Mouse (Mus musculus) hindbrain, embryonic 13.5 days (tissue): Measurements from ENCODE around the gene Nsrp1. TPM values are rescaled to one million over a fixed set of nuclear protein-coding genes. Genes with fewer than 3 reads are reported as not detected.
"Not testable (repeated sequence)": the region's sequence is repeated elsewhere in the genome, so short reads cannot be mapped to it uniquely, and the experiment has no call there.

Experiments
- ATAC-seq: fragments of 200-750 bp; cut with Nextera tagmentation; 2 replicates; pipeline ENCODE4 v1.8.0; 2017; ENCODE audit warnings: moderate TSS enrichment; ENCODE audit not compliant: low FRiP score
- H3K27ac ChIP-seq: fragments of 300-500 bp; sonication (generic); 2 replicates; pipeline ENCODE4 v1.5.1; 2015; ENCODE audit warnings: inconsistent platforms, mild to moderate bottlenecking, moderate library complexity
- H3K27me3 ChIP-seq: fragments of 300-500 bp; sonication (generic); 2 replicates; pipeline ENCODE4 v1.6.1; 2015; ENCODE audit warnings: mild to moderate bottlenecking, inconsistent platforms
- H3K36me3 ChIP-seq: fragments of 300-500 bp; sonication (generic); 2 replicates; pipeline ENCODE4 v1.6.1; 2015; ENCODE audit warnings: mild to moderate bottlenecking, inconsistent platforms
- H3K4me1 ChIP-seq: fragments of 300-500 bp; sonication (generic); replicated peaks from 2 replicates; pipeline ENCODE4 v1.6.1; 2015; ENCODE audit warnings: inconsistent platforms
- H3K4me2 ChIP-seq: fragments of 300-500 bp; sonication (generic); 2 replicates; pipeline ENCODE4 v1.6.1; 2015; ENCODE audit warnings: inconsistent platforms, mild to moderate bottlenecking, moderate library complexity
- H3K4me3 ChIP-seq: fragments of 300-500 bp; sonication (generic); 2 replicates; pipeline ENCODE4 v1.5.1; 2015; ENCODE audit warnings: mild to moderate bottlenecking, inconsistent platforms
- H3K9ac ChIP-seq: fragments of 300-500 bp; sonication (generic); 2 replicates; pipeline ENCODE4 v1.6.1; 2015; ENCODE audit warnings: mild to moderate bottlenecking, inconsistent platforms
- H3K9me3 ChIP-seq: fragments of 300-500 bp; sonication (generic); 2 replicates; pipeline ENCODE4 v1.6.1; 2016; ENCODE audit warnings: inconsistent platforms
- WGBS: fragments of 180-500 bp; shearing (Covaris S2); methylation state at CpG from one replicate; pipeline ENCODE4 v1.1.7; 2015; 5-methylcytosine and 5-hydroxymethylcytosine counted together
- polyA plus RNA-seq: library from polyadenylated mRNA; unstranded; fragments of >200 nt; fragmentation: Nextera tagmentation; extraction: Ambion mirVana; gene quantifications from 2 replicates; pipeline ENCODE4 v1.2.1, GENCODE M21; 2015

The Nsrp1 gene
- polyA plus RNA-seq, 1 experiment from 2014 or later: 72.2 TPM

GRCm38 (mm10) chr11:77089162-77089561, 10.9 kb upstream of the Nsrp1 start:
- Histone ChIP-seq H3K4me2 (no peak overlapping the region), H3K27me3 (peaks cover 2% of the 10 kb centered on the region; the same call in 1 of the 2 replicates), H3K9me3 (no peaks in the 10 kb centered on the region), H3K4me1 (peaks cover 3% of the 10 kb centered on the region; the same call in 1 of the 2 replicates), H3K36me3 (no peaks in the 10 kb centered on the region), H3K4me3 (no peak overlapping the region), H3K9ac (no peak overlapping the region), H3K27ac (no peak overlapping the region)
- 87% methylated on average over 2 of the region's 2 CpGs for WGBS
- no peak for ATAC-seq

GRCm38 (mm10) chr11:77087004-77087403, 8.8 kb upstream of the Nsrp1 start:
- no peaks in the 10 kb centered on the region for H3K4me1 ChIP-seq
- WGBS: 83% methylated on average over 2 of the region's 2 CpGs
- no peak overlapping the region for H3K27ac ChIP-seq

GRCm38 (mm10) chr11:77084001-77084682, 5.9 kb upstream of the Nsrp1 start:
- no peak overlapping the region for H3K4me3 ChIP-seq
- whole genome bisulfite sequencing: 60% methylated on average over 5 of the region's 5 CpGs

More at GRCm38 (mm10) chr11:77087004-77087403, 8.8 kb upstream of the Nsrp1 start:
- no peak for ATAC-seq
- Histone ChIP-seq H3K9ac (no peak overlapping the region), H3K9me3 (no peaks in the 10 kb centered on the region), H3K4me2 (no peak overlapping the region), H3K4me3 (no peak overlapping the region), H3K27me3 (peaks cover 17% of the 10 kb centered on the region), H3K36me3 (no peaks in the 10 kb centered on the region)

GRCm38 (mm10) chr11:77079361-77079760, 1.1 kb upstream of the Nsrp1 start:
- no peaks in the 10 kb centered on the region for H3K9me3 ChIP-seq
- 95% methylated on average over 1 of the region's 1 CpGs for WGBS
- ATAC-seq: no peak

More at GRCm38 (mm10) chr11:77084001-77084682, 5.9 kb upstream of the Nsrp1 start:
- Histone ChIP-seq H3K9ac (no peak overlapping the region), H3K27me3 (peaks cover 31% of the 10 kb centered on the region), H3K4me1 (no peaks in the 10 kb centered on the region), H3K27ac (no peak overlapping the region), H3K4me2 (no peak overlapping the region), H3K36me3 (no peaks in the 10 kb centered on the region), H3K9me3 (no peaks in the 10 kb centered on the region)
- ATAC-seq: no peak

GRCm38 (mm10) chr11:77077792-77078191, 443 bp downstream of the Nsrp1 start:
- peaks cover 21% of the 10 kb centered on the region for H3K27me3 ChIP-seq
- WGBS: 3% methylated on average over 16 of the region's 16 CpGs
- peaks cover 13% of the 10 kb centered on the region for H3K4me1 ChIP-seq
- peak overlapping the region; percentile 93 for H3K4me2 ChIP-seq
- peak overlapping the region; percentile 86 for H3K4me3 ChIP-seq
- H3K27ac ChIP-seq: peak overlapping the region; percentile 94
- peak; percentile 57; the same call in 1 of the 2 replicates for ATAC-seq
- H3K9me3 ChIP-seq: no peaks in the 10 kb centered on the region
- H3K36me3 ChIP-seq: peaks cover 23% of the 10 kb centered on the region
- peak overlapping the region; percentile 82 for H3K9ac ChIP-seq

More at GRCm38 (mm10) chr11:77079361-77079760, 1.1 kb upstream of the Nsrp1 start:
- H3K36me3 ChIP-seq: peaks cover 13% of the 10 kb centered on the region
- H3K9ac ChIP-seq: no peak overlapping the region
- no peak overlapping the region for H3K27ac ChIP-seq
- H3K4me2 ChIP-seq: no peak overlapping the region
- H3K4me1 ChIP-seq: peaks cover 9% of the 10 kb centered on the region
- no peak overlapping the region for H3K4me3 ChIP-seq
- peaks cover 29% of the 10 kb centered on the region for H3K27me3 ChIP-seq

GRCm38 (mm10) chr11:77077331-77077730, 904 bp downstream of the Nsrp1 start:
- Histone ChIP-seq H3K36me3 (peaks cover 24% of the 10 kb centered on the region), H3K9ac (peak overlapping the region; percentile 82), H3K4me1 (peaks cover 13% of the 10 kb centered on the region), H3K4me2 (peak overlapping the region; percentile 93), H3K27ac (peak overlapping the region; percentile 94), H3K27me3 (peaks cover 17% of the 10 kb centered on the region), H3K4me3 (peak overlapping the region; percentile 86)
- 57% methylated on average over 4 of the region's 4 CpGs for WGBS
- not testable (repeated sequence) for H3K9me3 ChIP-seq, ATAC-seq

- Histone ChIP-seq H3K27me3 (no peaks in the 10 kb centered on the region), H3K4me3 (no peak overlapping the region), H3K36me3 (peaks cover 28% of the 10 kb centered on the region), H3K9ac (no peak overlapping the region), H3K4me1 (0 out of 2 replicates have a peak, but pooled peaks cover 4% of the 10 kb centered on the region), H3K27ac (no peak overlapping the region), H3K4me2 (no peak overlapping the region), H3K9me3 (no peaks in the 10 kb centered on the region)
- no peak for ATAC-seq
- WGBS: 75% methylated on average over 4 of the region's 4 CpGs
These were observed 7.5 kb downstream of the Nsrp1 start for GRCm38 (mm10) chr11:77070721-77071120.

GRCm38 (mm10) chr11:77068825-77069224, 9.4 kb downstream of the Nsrp1 start:
- Histone ChIP-seq H3K4me2 (no peak overlapping the region), H3K4me3 (no peak overlapping the region), H3K27me3 (no peaks in the 10 kb centered on the region), H3K9me3 (no peaks in the 10 kb centered on the region), H3K4me1 (no peaks in the 10 kb centered on the region), H3K27ac (no peak overlapping the region), H3K36me3 (peaks cover 14% of the 10 kb centered on the region), H3K9ac (no peak overlapping the region)
- ATAC-seq: no peak
- 94% methylated on average over 4 of the region's 4 CpGs for WGBS

GRCm38 (mm10) chr11:77063406-77063805, 14.8 kb downstream of the Nsrp1 start:
- Histone ChIP-seq H3K27ac (no peak overlapping the region), H3K27me3 (no peaks in the 10 kb centered on the region), H3K4me1 (no peaks in the 10 kb centered on the region; the same call in 1 of the 2 replicates), H3K9ac (no peak overlapping the region), H3K36me3 (peaks cover 3% of the 10 kb centered on the region; the same call in 1 of the 2 replicates), H3K4me3 (no peak overlapping the region), H3K4me2 (no peak overlapping the region), H3K9me3 (no peaks in the 10 kb centered on the region)
- ATAC-seq: no peak
- WGBS: 96% methylated on average over 2 of the region's 2 CpGs

GRCm38 (mm10) chr11:77061951-77062350, 16.3 kb downstream of the Nsrp1 start:
- Histone ChIP-seq H3K9ac (no peak overlapping the region), H3K4me3 (no peak overlapping the region), H3K36me3 (peaks cover 3% of the 10 kb centered on the region; the same call in 1 of the 2 replicates), H3K9me3 (no peaks in the 10 kb centered on the region), H3K4me2 (no peak overlapping the region), H3K27ac (no peak overlapping the region), H3K27me3 (no peaks in the 10 kb centered on the region), H3K4me1 (no peaks in the 10 kb centered on the region; the same call in 1 of the 2 replicates)
- 53% methylated on average over 5 of the region's 5 CpGs for WGBS
- no peak for ATAC-seq

GRCm38 (mm10) chr11:77042816-77043215, 35.4 kb downstream of the Nsrp1 start:
- Histone ChIP-seq H3K4me2 (no peak overlapping the region), H3K9ac (no peak overlapping the region), H3K4me3 (no peak overlapping the region), H3K4me1 (no peaks in the 10 kb centered on the region), H3K27ac (no peak overlapping the region), H3K9me3 (no peaks in the 10 kb centered on the region), H3K27me3 (no peaks in the 10 kb centered on the region), H3K36me3 (peaks cover 23% of the 10 kb centered on the region)
- 83% methylated on average over 2 of the region's 2 CpGs for WGBS
- ATAC-seq: no peak

- no peaks in the 10 kb centered on the region for H3K27me3 ChIP-seq
These were observed 36.3 kb downstream of the Nsrp1 start for GRCm38 (mm10) chr11:77041891-77042290.

More at GRCm38 (mm10) chr11:77041891-77042290, 36.3 kb downstream of the Nsrp1 start:
- Histone ChIP-seq H3K27ac (no peak overlapping the region), H3K36me3 (peaks cover 18% of the 10 kb centered on the region), H3K4me1 (no peaks in the 10 kb centered on the region), H3K4me2 (no peak overlapping the region), H3K9ac (no peak overlapping the region), H3K4me3 (no peak overlapping the region), H3K9me3 (no peaks in the 10 kb centered on the region)
- WGBS: 86% methylated on average over 4 of the region's 4 CpGs
- ATAC-seq: no peak
